Mouse (Mus musculus) liver, adult 2 months (tissue): Measurements from ENCODE around the gene AC161166.1. TPM values are rescaled to one million over a fixed set of nuclear protein-coding genes. Genes with fewer than 3 reads are reported as not detected.

Experiments used
- DNase-seq: peaks from one replicate; pipeline ENCODE4 v3.0.0-alpha.2; 2011; ENCODE audit warnings: low read depth, low spot score; ENCODE audit errors: extremely low read depth
- H3K27ac ChIP-seq: fragments of 200-500 bp; replicated peaks from 2 replicates; pipeline ENCODE4 v1.5.1; 2012; ENCODE audit warnings: low read depth, mild to moderate bottlenecking, control low read depth, inconsistent platforms, low read length; ENCODE audit not compliant: insufficient read depth
- H3K27me3 ChIP-seq: fragments of 200-500 bp; 2 replicates; pipeline ENCODE4 v1.6.1; 2012; ENCODE audit warnings: mild to moderate bottlenecking, moderate library complexity, low read length, inconsistent platforms; ENCODE audit not compliant: control insufficient read depth, insufficient read depth
- H3K36me3 ChIP-seq: fragments of 200-500 bp; 2 replicates; pipeline ENCODE4 v1.6.1; 2012; ENCODE audit warnings: low read length, inconsistent platforms; ENCODE audit not compliant: control insufficient read depth, insufficient read depth
- H3K4me1 ChIP-seq: fragments of 200-500 bp; 2 replicates; pipeline ENCODE4 v1.6.1; 2011; ENCODE audit warnings: low read length; ENCODE audit not compliant: control insufficient read depth, insufficient read depth
- H3K4me3 ChIP-seq: fragments of 200-500 bp; 2 replicates; pipeline ENCODE4 v1.5.1; 2011; ENCODE audit warnings: low read depth, mild to moderate bottlenecking, control low read depth, low read length, moderate library complexity; ENCODE audit not compliant: insufficient read depth
- H3K79me2 ChIP-seq: fragments of 200-500 bp; 2 replicates; pipeline ENCODE4 v1.6.1; 2012; ENCODE audit warnings: inconsistent platforms, mild to moderate bottlenecking, low read length, moderate library complexity; ENCODE audit not compliant: control insufficient read depth, insufficient read depth
- H3K9ac ChIP-seq: fragments of 200-500 bp; 2 replicates; pipeline ENCODE4 v1.6.1; 2012; ENCODE audit warnings: low read depth, mild to moderate bottlenecking, control low read depth, inconsistent platforms, low read length
- CTCF ChIP-seq: fragments of 200-500 bp; IDR thresholded peaks from 2 replicates; pipeline ENCODE4 v1.5.1; 2011; ENCODE audit warnings: low read depth, low read length, control low read depth
- POLR2A ChIP-seq: fragments of 200-500 bp; IDR thresholded peaks from 2 replicates; pipeline ENCODE4 v1.6.1; 2011; ENCODE audit warnings: low read length, control low read depth; ENCODE audit not compliant: insufficient read depth; ENCODE audit errors: extremely low read depth
- WGBS: fragments of 180-500 bp; shearing (Covaris S2); methylation state at CpG from one replicate; pipeline ENCODE4 v1.1.7; 2018; 5-methylcytosine and 5-hydroxymethylcytosine counted together
- polyA plus RNA-seq: library from polyadenylated mRNA; depleted of rRNA; stranded (reverse); fragments of >200 nt; gene quantifications from 2 replicates; pipeline ENCODE4 v1.2.3, GENCODE M21; 2012
- total RNA-seq: library from RNA; depleted of rRNA; stranded (reverse); fragments of >200 nt; gene quantifications from 2 replicates; pipeline ENCODE4 v1.2.3, GENCODE M21; 2014

The AC161166.1 gene
- total and polyA plus RNA-seq, 2 experiments: not detected

DNA sequence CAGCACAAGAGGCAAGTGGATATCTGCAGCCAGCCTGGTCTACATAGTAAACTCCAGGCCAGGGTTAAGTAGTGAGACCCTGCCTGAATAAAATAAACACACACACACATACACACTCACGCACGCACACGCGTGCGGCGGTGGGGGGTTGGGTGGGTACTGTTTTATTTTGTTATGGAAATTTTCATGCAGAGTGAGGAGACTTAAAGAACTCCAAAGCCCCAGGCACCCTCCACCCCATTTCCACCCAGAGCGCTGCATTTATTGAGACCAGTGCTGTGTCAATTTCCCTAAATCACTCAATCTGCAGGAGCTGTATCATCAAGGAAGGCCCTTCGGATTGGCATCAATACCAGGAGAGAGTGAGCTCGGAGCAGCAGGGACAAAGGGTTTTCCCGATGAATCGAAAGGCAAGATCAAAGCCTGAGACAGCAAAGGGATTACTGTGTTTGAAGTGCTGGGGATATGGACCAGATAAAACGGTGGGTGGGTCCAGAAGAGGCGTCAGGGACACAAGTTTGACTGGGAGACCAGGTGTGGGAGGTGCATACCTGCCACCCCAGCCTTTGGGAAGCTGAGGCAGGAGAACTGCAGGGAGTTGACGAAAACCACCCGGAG, 6.7 kb downstream of the AC161166.1 start:
- H3K4me1 ChIP-seq: peaks cover 8% of the 10 kb centered on the region
- TF ChIP-seq POLR2A (no peak), CTCF (no peak)
- WGBS: 46% methylated on average over 15 of the region's 15 CpGs
- DNase-seq: no peak
- H3K27ac ChIP-seq: peak overlapping the region; percentile 5; the same call in 1 of the 2 replicates
- no peak overlapping the region for H3K9ac ChIP-seq
- no peaks in the 10 kb centered on the region for H3K79me2 ChIP-seq
- H3K36me3 ChIP-seq: no peaks in the 10 kb centered on the region
- no peaks in the 10 kb centered on the region for H3K27me3 ChIP-seq
- H3K4me3 ChIP-seq: no peak overlapping the region

DNA sequence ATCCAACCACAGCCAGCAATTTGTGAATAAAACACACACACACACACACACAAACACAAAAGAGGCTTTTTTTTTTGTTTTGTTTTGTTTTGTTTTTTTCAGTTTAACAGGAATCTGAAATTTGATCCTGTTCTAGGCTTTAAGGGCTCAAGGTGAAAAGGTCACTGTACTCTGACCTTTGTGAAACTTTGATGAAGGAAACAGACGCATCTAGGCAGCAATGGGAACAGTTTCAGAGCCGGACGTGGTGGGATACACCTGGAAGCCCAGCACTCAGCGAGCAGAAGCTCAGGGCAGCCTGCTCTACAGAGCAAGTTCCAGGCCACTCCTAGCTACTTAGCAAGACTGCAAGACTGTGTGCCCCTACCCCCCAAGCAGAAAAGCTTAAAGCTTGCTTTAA, 7.4 kb downstream of the AC161166.1 start:
- Histone ChIP-seq H3K79me2 (no peaks in the 10 kb centered on the region), H3K36me3 (no peaks in the 10 kb centered on the region), H3K4me1 (peaks cover 11% of the 10 kb centered on the region), H3K27ac (no peak overlapping the region; the same call in 1 of the 2 replicates), H3K9ac (no peak overlapping the region), H3K4me3 (no peak overlapping the region), H3K27me3 (no peaks in the 10 kb centered on the region)
- WGBS: 9% methylated on average over 4 of the region's 4 CpGs
- no peak for TF ChIP-seq POLR2A
- TF ChIP-seq CTCF: no peak
- DNase-seq: peak; percentile 62

DNA sequence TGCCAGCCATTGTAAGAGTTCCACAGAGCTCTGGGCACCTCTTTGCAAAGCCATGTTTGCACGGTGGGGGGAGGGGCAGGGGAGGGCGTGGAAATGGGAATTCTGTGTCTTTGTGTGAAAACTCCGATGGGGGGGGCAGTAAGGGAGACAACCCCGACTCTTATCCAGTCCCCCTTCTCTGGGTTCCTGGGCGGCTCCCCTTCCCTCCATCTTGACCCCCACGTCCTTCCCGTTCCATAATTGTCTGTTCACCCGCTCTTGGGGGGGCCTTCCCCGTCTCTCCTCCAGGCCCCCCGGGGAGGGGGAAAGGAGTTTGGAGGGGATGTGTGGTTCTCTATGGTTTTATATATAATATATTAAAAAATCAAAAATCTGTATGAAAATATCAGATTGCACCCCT, 8.3 kb downstream of the AC161166.1 start:
- Histone ChIP-seq H3K79me2 (no peaks in the 10 kb centered on the region), H3K27me3 (no peaks in the 10 kb centered on the region), H3K9ac (no peak overlapping the region), H3K27ac (no peak overlapping the region), H3K4me3 (no peak overlapping the region), H3K4me1 (peaks cover 11% of the 10 kb centered on the region), H3K36me3 (no peaks in the 10 kb centered on the region)
- TF ChIP-seq CTCF (no peak), POLR2A (0 out of 2 replicates have a peak, but pooled peaks have one; percentile 2)
- DNase-seq: no peak
- 13% methylated on average over 10 of the region's 10 CpGs for WGBS

DNA sequence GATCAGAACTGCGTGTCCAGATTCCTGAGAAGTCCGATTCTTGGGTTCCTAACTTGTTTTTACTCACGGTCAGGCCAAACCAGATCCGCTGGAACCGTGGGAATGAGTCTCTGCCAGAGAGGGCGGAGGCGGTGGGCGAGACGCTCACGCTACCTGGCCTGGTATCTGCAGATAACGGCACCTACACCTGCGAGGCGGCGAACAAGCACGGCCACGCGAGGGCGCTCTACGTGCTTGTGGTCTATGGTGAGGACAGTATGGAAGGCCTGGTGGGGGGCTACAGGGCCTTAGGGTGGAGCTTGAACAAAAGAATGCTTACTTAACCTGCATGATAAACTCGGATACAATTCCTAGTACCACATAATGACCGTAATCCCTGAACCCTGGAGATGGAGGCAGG, 10.8 kb downstream of the AC161166.1 start:
- no peaks in the 10 kb centered on the region for H3K36me3 ChIP-seq
- no peaks in the 10 kb centered on the region for H3K79me2 ChIP-seq
- DNase-seq: no peak
- no peak overlapping the region for H3K27ac ChIP-seq
- peaks cover 11% of the 10 kb centered on the region for H3K4me1 ChIP-seq
- H3K9ac ChIP-seq: no peak overlapping the region
- TF ChIP-seq POLR2A (no peak), CTCF (peak; percentile 56)
- H3K27me3 ChIP-seq: no peaks in the 10 kb centered on the region
- no peak overlapping the region for H3K4me3 ChIP-seq
- WGBS: 45% methylated on average over 21 of the region's 21 CpGs

DNA sequence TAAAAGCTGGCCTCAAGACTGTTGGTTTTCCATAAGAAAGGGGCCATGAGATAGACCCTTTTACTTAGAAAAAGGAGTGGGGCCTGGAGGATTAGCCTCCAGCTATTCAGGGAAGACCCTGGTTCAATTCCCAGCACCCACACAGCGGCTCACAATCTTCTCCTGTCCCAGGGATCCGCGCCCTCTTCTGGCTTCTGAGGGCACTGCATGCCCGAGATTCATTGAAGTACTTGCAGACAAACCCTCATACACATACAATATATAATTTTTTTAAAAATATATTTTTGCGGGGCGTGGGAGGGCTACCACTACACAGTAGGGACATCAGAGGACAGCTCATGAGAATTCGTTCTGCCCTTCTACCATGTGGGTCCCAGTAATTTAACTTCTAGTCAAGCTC, 11.3 kb downstream of the AC161166.1 start:
- 37% methylated on average over 7 of the region's 7 CpGs for whole genome bisulfite sequencing
- no peaks in the 10 kb centered on the region for H3K27me3 ChIP-seq

DNA sequence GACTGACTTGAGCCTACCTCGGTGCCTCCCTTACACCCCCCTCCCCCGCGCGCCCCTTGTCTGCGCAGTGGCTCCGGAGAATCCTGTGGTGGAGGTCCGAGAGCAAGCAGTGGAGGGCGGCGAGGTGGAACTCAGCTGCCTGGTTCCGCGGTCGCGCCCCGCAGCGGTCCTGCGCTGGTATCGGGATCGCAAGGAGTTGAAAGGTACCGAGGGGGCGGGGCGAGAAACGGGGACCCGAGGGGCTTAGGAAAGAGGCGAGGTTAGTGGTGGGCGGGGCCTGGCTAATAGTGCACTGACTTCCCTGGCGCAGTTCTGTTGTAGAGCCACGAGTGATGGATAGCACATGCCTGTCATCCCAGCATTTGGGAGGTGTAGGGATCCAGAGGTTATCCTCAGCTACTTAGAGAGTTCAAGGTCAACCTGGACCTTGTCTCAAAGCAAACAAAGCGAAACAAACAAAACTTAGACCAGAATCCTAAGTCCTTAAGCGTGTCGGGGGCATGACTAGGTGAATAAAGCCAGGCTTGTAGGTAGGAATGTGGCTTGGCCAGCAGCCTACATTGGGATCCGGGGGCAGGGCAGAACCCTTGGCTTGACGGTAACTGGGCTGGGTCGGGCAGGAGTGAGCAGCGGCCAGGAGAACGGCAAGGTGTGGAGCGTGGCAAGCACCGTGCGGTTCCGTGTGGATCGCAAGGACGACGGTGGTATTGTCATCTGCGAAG, 12.2 kb downstream of the AC161166.1 start:
- TF ChIP-seq CTCF: no peak
- TF ChIP-seq POLR2A: no peak
- Histone ChIP-seq H3K27me3 (no peaks in the 10 kb centered on the region), H3K27ac (no peak overlapping the region), H3K36me3 (no peaks in the 10 kb centered on the region), H3K79me2 (no peaks in the 10 kb centered on the region), H3K9ac (no peak overlapping the region), H3K4me3 (no peak overlapping the region), H3K4me1 (peaks cover 4% of the 10 kb centered on the region)
- DNase-seq: peak; percentile 59
- WGBS: 9% methylated on average over 43 of the region's 43 CpGs

More for the DNA sequence above, 11.3 kb downstream of the AC161166.1 start:
- no peak overlapping the region for H3K27ac ChIP-seq
- H3K9ac ChIP-seq: no peak overlapping the region
- TF ChIP-seq POLR2A (no peak), CTCF (peak; percentile 60)
- H3K79me2 ChIP-seq: no peaks in the 10 kb centered on the region
- H3K36me3 ChIP-seq: no peaks in the 10 kb centered on the region
- H3K4me3 ChIP-seq: no peak overlapping the region
- peaks cover 9% of the 10 kb centered on the region for H3K4me1 ChIP-seq
- DNase-seq: no peak
